Mouse (Mus musculus) forebrain, postnatal 0 days (tissue): Measurements from ENCODE around the gene Rpl18. TPM values are rescaled to one million over a fixed set of nuclear protein-coding genes. Genes with fewer than 3 reads are reported as not detected.

ENCODE experiments used
- ATAC-seq: fragments of 200-750 bp; cut with Nextera tagmentation; 2 replicates; pipeline ENCODE4 v1.8.0; 2017; ENCODE audit warnings: mild to moderate bottlenecking, moderate library complexity
- DNase-seq: peaks from one replicate; pipeline ENCODE4 v3.0.0-alpha.2; 2015
- H3K27ac ChIP-seq: fragments of 300-500 bp; sonication (generic); 2 replicates; pipeline ENCODE4 v1.5.1; 2014; ENCODE audit warnings: low read depth, mild to moderate bottlenecking, antibody characterized with exemption, low read length, moderate library complexity, mixed read lengths
- H3K27me3 ChIP-seq: fragments of 300-500 bp; sonication (generic); 2 replicates; pipeline ENCODE4 v1.6.1; 2014; ENCODE audit warnings: mild to moderate bottlenecking, low read length, mixed read lengths; ENCODE audit not compliant: insufficient read depth
- H3K36me3 ChIP-seq: fragments of 300-500 bp; sonication (generic); 2 replicates; pipeline ENCODE4 v1.6.1; 2014; ENCODE audit warnings: mild to moderate bottlenecking, moderate library complexity; ENCODE audit not compliant: insufficient read depth
- H3K4me1 ChIP-seq: fragments of 300-500 bp; sonication (generic); 2 replicates; pipeline ENCODE4 v1.6.1; 2014; ENCODE audit warnings: antibody characterized with exemption; ENCODE audit not compliant: insufficient read depth
- H3K4me2 ChIP-seq: fragments of 300-500 bp; sonication (generic); 2 replicates; pipeline ENCODE4 v1.6.1; 2014; ENCODE audit warnings: low read depth, mild to moderate bottlenecking, moderate library complexity
- H3K4me3 ChIP-seq: fragments of 300-500 bp; sonication (generic); 2 replicates; pipeline ENCODE4 v1.5.1; 2014; ENCODE audit warnings: low read depth, low read length, mixed read lengths
- H3K9ac ChIP-seq: fragments of 300-500 bp; sonication (generic); 2 replicates; pipeline ENCODE4 v1.6.1; 2014; ENCODE audit warnings: mild to moderate bottlenecking
- H3K9me3 ChIP-seq: fragments of 300-500 bp; sonication (generic); 2 replicates; pipeline ENCODE4 v1.6.1; 2016; ENCODE audit warnings: low read length
- CTCF ChIP-seq: sonication (generic); IDR thresholded peaks from 2 replicates; pipeline ENCODE4 v1.5.1; 2016; ENCODE audit warnings: antibody characterized with exemption, control low read depth, low read depth
- WGBS: fragments of 180-500 bp; shearing (Covaris S2); extraction: QIAGEN DNeasy Blood & Tissue Kit; methylation state at CpG from one replicate; pipeline ENCODE4 v1.1.7; 2014; 5-methylcytosine and 5-hydroxymethylcytosine counted together
- polyA plus RNA-seq: library from polyadenylated mRNA; unstranded; fragments of >200 nt; fragmentation: Nextera tagmentation; extraction: Ambion mirVana; gene quantifications from 2 replicates; pipeline ENCODE4 v1.2.1, GENCODE M21; 2015
- total RNA-seq: library from RNA; depleted of rRNA; stranded (reverse); fragments of >200 nt; gene quantifications from 2 replicates; pipeline ENCODE4 v1.2.3, GENCODE M21; 2014

Rpl18 gene
- total and polyA plus RNA-seq, 2 experiments from 2014 or later, result 517 to 891 TPM

DNA sequence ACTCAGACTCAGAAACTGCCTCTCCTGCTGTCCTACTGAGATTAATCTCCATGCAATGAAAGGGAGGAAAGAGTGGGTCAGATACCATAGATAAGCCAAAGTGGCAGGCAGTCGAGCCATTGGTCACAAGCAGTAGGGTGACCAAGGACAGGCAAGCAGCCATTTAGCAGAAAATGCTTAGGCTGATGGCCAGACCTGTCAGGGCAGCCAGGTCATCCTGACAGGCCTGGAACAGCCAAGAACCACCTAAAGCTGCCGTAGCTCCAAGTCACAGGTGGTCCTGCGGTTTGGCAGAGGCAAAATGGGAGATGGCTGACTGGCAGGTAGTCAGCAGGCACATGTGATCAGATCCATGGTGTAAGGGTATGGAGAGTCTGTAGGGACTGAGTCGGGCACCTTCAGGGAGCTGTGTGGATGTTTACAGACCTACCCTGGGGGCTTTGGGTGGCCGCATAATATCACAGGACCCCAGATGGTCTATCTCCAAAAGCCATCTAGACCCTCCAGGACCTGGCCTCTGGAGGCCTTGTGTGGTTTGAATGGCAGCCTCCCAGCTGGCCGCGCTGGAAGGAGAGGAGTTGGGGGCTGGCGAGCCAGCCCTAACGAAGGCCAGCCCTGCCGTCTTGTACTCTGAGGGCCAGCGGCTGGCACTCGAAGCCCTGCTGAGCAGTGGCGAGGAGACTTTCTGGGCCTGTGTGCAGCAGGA lies 6.5 kb downstream of the Rpl18 start:
- ATAC-seq, result no peak
- no peak overlapping the region for H3K9ac ChIP-seq
- no peak for TF ChIP-seq CTCF
- H3K4me3 ChIP-seq, result no peak overlapping the region
- no peak overlapping the region for H3K27ac ChIP-seq
- no peak for DNase-seq
- no peaks in the 10 kb centered on the region for H3K9me3 ChIP-seq
- no peak overlapping the region for H3K4me2 ChIP-seq
- no peaks in the 10 kb centered on the region for H3K27me3 ChIP-seq
- WGBS, result 60% methylated on average over 13 of the region's 13 CpGs
- peaks cover 5% of the 10 kb centered on the region; the same call in 1 of the 2 replicates for H3K4me1 ChIP-seq
- peaks cover 58% of the 10 kb centered on the region for H3K36me3 ChIP-seq

DNA sequence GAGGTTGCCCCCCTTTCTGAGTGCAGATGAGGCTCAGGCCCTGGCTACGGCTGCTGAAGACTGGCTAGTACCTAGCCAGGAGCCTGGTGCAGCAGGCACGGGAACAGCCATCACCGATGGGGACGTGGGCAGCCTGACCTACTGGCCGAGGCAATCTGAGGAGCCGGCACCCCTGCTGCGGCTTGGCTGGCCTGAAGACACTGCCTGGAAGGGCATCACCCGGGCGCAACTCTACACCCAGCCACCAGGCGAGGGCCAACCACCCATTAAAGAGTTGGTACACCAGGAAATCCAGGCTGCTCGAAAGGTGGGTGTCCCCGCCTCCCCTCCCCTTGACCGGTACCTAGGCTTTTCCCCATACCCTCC lies 7.1 kb downstream of the Rpl18 start:
- Histone ChIP-seq H3K27me3 (no peaks in the 10 kb centered on the region), H3K4me3 (no peak overlapping the region), H3K9ac (no peak overlapping the region), H3K4me2 (no peak overlapping the region), H3K27ac (no peak overlapping the region), H3K4me1 (peaks cover 5% of the 10 kb centered on the region; the same call in 1 of the 2 replicates), H3K9me3 (no peaks in the 10 kb centered on the region), H3K36me3 (peaks cover 61% of the 10 kb centered on the region)
- TF ChIP-seq CTCF, result no peak
- ATAC-seq (no peak), DNase-seq (no peak)
- WGBS, result 83% methylated on average over 13 of the region's 13 CpGs

DNA sequence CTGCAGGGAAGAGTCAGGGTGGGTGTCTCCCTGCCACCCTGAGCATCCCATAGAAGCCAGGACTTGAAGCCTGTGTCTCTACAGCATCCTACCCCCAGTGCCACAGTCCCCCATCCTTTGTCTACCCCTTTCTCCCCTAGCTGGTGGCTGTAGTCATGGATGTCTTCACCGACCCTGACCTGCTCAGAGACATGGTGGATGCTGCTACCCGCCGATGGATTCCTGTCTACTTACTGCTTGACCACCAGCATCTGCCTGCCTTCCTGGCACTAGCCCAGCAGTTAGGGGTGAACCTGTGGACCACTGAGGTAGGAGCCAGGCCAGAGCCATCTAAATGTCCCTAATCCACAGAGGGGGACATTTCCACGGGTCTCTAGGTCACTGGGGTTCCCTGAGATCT lies 8.0 kb downstream of the Rpl18 start:
- no peak overlapping the region for H3K4me2 ChIP-seq
- DNase-seq (no peak), ATAC-seq (no peak)
- H3K9me3 ChIP-seq, result no peaks in the 10 kb centered on the region
- peaks cover 5% of the 10 kb centered on the region; the same call in 1 of the 2 replicates for H3K4me1 ChIP-seq
- no peak for TF ChIP-seq CTCF
- peaks cover 61% of the 10 kb centered on the region for H3K36me3 ChIP-seq
- no peak overlapping the region for H3K27ac ChIP-seq
- WGBS, result 91% methylated on average over 4 of the region's 4 CpGs
- H3K4me3 ChIP-seq, result no peak overlapping the region
- H3K27me3 ChIP-seq, result no peaks in the 10 kb centered on the region
- no peak overlapping the region for H3K9ac ChIP-seq

DNA sequence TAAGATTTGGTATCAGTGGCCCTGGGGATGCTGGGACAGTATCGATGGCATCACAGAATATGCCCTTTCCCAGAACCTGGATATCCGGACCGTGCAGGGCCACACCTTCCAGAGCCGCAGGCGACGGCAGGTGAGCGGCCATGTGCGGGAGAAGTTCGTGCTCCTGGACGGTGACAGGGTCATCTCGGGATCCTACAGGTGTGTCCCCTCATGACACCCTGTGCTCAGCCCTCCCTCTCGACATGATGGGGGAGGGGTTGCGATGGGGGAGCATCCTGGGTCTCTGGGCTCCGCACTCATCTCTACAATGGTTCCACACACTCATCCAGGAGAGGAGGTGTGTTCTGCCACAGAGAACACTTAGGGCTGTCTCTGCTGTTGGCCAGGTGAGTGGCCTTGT lies 8.5 kb downstream of the Rpl18 start:
- H3K36me3 ChIP-seq, result peaks cover 63% of the 10 kb centered on the region

DNA sequence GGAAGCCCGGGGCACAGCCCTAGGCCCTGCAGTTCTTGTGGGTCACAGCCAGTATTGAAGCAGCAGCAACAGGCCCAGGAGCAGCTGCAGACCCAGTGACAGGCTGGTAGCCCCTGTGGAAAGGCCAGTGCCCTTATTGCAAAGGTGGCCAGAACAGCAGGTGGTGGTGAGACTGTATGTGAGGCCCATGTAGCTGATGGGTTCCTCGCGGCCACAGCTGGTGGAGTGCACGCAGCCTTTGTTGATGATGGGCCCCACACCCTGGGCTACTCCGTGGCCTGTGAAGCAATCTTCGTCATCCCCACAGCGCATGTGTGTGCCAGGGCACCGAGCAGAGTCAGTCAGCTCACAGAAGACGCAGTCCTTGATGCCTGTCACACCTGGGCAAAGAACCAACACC lies 9.9 kb downstream of the Rpl18 start:
- Histone ChIP-seq H3K4me3 (no peak overlapping the region), H3K4me2 (no peak overlapping the region), H3K36me3 (peaks cover 60% of the 10 kb centered on the region), H3K27me3 (no peaks in the 10 kb centered on the region), H3K27ac (no peak overlapping the region), H3K4me1 (no peaks in the 10 kb centered on the region), H3K9me3 (no peaks in the 10 kb centered on the region), H3K9ac (no peak overlapping the region)
- ATAC-seq (no peak), DNase-seq (no peak)
- WGBS, result 92% methylated on average over 9 of the region's 9 CpGs
- no peak for TF ChIP-seq CTCF

More for the DNA sequence above, 8.5 kb downstream of the Rpl18 start:
- H3K4me3 ChIP-seq, result no peak overlapping the region
- WGBS, result 91% methylated on average over 14 of the region's 14 CpGs
- H3K27me3 ChIP-seq, result no peaks in the 10 kb centered on the region
- no peaks in the 10 kb centered on the region for H3K9me3 ChIP-seq
- no peak for ATAC-seq
- no peak overlapping the region for H3K4me2 ChIP-seq
- no peak overlapping the region for H3K27ac ChIP-seq
- H3K4me1 ChIP-seq, result peaks cover 3% of the 10 kb centered on the region; the same call in 1 of the 2 replicates
- no peak for TF ChIP-seq CTCF
- no peak overlapping the region for H3K9ac ChIP-seq
- no peak for DNase-seq

DNA sequence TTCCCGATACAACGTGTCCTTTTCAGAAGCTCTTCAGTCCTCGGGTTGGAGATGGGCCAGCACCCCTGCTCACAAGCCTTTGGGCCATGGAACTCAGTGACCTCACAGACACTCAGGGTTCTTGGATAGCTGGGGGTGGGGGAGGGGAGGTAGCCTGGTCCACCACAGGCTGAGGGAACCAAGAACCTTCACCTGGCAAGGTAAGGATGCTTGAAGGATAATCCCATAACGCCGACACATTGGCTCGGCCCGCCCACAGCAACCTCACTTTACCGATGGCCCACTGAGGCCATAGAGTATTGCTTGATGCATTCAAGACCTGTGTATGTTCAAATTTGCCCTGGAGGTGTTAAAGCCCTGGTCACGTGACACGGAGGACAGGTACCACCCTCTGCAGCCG lies 10.5 kb downstream of the Rpl18 start, which contains the start of gene Spaca4:
TSS of gene Spaca4 (minus strand) at position 101 of the 400 bp plus-strand sequence.
- 91% methylated on average over 11 of the region's 11 CpGs for WGBS
- no peaks in the 10 kb centered on the region for H3K27me3 ChIP-seq
- H3K9ac ChIP-seq, result no peak within 1 kb of the TSS
- no peak within 1 kb of the TSS for H3K27ac ChIP-seq
- DNase-seq, result no peak
- H3K4me3 ChIP-seq, result no peak within 1 kb of the TSS
- no peak for ATAC-seq
- TF ChIP-seq CTCF, result no peak
- H3K9me3 ChIP-seq, result no peaks in the 10 kb centered on the region
- no peaks in the 10 kb centered on the region for H3K4me1 ChIP-seq
- H3K4me2 ChIP-seq, result no peak within 1 kb of the TSS
- H3K36me3 ChIP-seq, result peaks cover 56% of the 10 kb centered on the region

DNA sequence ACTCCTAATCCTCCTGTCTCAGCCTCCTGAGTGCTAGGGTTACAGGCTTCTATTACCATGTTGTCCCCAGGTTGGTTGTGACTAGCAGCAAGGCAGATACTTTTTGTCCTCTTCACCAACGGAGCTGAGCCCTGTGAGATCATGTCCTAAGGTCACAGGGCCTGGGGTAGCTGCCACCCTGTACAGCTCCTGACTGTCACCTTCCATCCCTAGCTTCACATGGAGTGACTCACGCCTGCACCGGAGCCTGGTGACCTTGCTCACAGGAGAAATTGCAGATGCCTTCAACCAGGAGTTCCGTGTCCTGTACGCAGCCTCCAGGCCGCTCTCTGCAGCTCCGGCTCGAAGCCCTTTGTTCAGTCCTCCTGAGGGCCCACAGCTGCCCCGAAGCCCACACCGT lies 11.2 kb downstream of the Rpl18 start:
- ATAC-seq (no peak), DNase-seq (no peak)
- Histone ChIP-seq H3K4me3 (no peak overlapping the region), H3K36me3 (peaks cover 49% of the 10 kb centered on the region), H3K9ac (no peak overlapping the region), H3K27ac (no peak overlapping the region), H3K4me2 (no peak overlapping the region), H3K9me3 (no peaks in the 10 kb centered on the region), H3K4me1 (no peaks in the 10 kb centered on the region), H3K27me3 (no peaks in the 10 kb centered on the region)
- 93% methylated on average over 10 of the region's 10 CpGs for WGBS
- no peak for TF ChIP-seq CTCF
